ENCODE assay signal across 20 mouse cellular contexts in genomic region chr6:35559950-35560349, GRCm38 (mm10). TPM values are rescaled to one million over a fixed set of nuclear protein-coding genes. Genes with fewer than 3 reads are reported as not detected.
DNase-seq lines count a peak whose midpoint lies in the region; ATAC-seq lines count a peak whose summit lies in the region.
"Had no signal": no experiment of that assay in that cellular context is flagged by ENCODE, and none has a peak within 500 bp of the region (broad histone marks: within the 10 kb centered on the region; RNA-seq: fewer than 3 reads in every experiment).

No protein-coding gene starts in this region.

- H3K4me3 ChIP-seq in forebrain, embryonic 12.5 days (replicated peaks) = no peak overlapping the region

- peak; percentile 62; the same call in 1 of the 2 replicates for ATAC-seq in common myeloid progenitor, adult 5-6 weeks (replicated peaks; ENCODE audit: low read depth, poor library complexity, severe bottlenecking)
- ATAC-seq in forebrain, embryonic 12.5 days (ENCODE audit: low FRiP score) = no peak
- no peak for ATAC-seq in megakaryocyte progenitor cell, adult 5-6 weeks (replicated peaks; ENCODE audit: poor library complexity)
- ATAC-seq: activated CD4-positive, CD25-positive, alpha-beta regulatory T cell, adult 4 months; CD4-positive, CD25-positive, alpha-beta regulatory T cell, adult 4 months; Patski had no signal

- no peak overlapping the region for H3K9ac ChIP-seq in forebrain, embryonic 12.5 days

- no peaks in the 10 kb centered on the region for H3K36me3 ChIP-seq in forebrain, embryonic 12.5 days (replicated peaks)
- H3K36me3 ChIP-seq: G1E had no signal

- H3K27me3 ChIP-seq in forebrain, embryonic 12.5 days = no peaks in the 10 kb centered on the region
- H3K27me3 ChIP-seq: CH12.LX had no signal

- 59% methylated on average over 2 of the region's 2 CpGs for WGBS in forebrain, embryonic 12.5 days

- no peaks in the 10 kb centered on the region for H3K4me1 ChIP-seq in forebrain, embryonic 12.5 days

- peak; percentile 66 for DNase-seq in 416B (ENCODE audit: low read depth)
- DNase-seq: adrenal gland, adult 2 months; adrenal gland, adult 8-10 months; adrenal gland, postnatal 10 days; adrenal gland, postnatal 14 days; adrenal gland, postnatal 25 days; adrenal gland, postnatal 36 days; B cell, adult 2 months; cerebellum, adult 11 months; cerebellum, adult 11-12 months; cerebellum, adult 18-20 months; cerebellum, adult 2 months had no signal

- no peak overlapping the region for H3K4me2 ChIP-seq in forebrain, embryonic 12.5 days

- no peaks in the 10 kb centered on the region for H3K9me3 ChIP-seq in forebrain, embryonic 12.5 days
- H3K9me3 ChIP-seq: G1E had no signal

- H3K27ac ChIP-seq in forebrain, embryonic 12.5 days = no peak overlapping the region

RNA-seq across cellular contexts. Expression of gene Mtpn, which starts 20.3 kb away (rescaled TPM):
- 122 and 135 TPM in 2 replicates for total RNA-seq in common myeloid progenitor, adult 5-6 weeks (2017)
- 172 and 179 TPM in 2 replicates for polyA plus RNA-seq in forebrain, embryonic 12.5 days (2016; fragmentation: Nextera tagmentation; extraction: Ambion mirVana)
- total RNA-seq in megakaryocyte progenitor cell, adult 5-6 weeks (2015) = 160 and 173 TPM in 2 replicates
- total RNA-seq in megakaryocyte progenitor cell, adult 5-6 weeks (2017) = 122 and 127 TPM in 2 replicates
